Comparison of ENCODE assay signal across 8 mouse cellular contexts in the genomic region with DNA sequence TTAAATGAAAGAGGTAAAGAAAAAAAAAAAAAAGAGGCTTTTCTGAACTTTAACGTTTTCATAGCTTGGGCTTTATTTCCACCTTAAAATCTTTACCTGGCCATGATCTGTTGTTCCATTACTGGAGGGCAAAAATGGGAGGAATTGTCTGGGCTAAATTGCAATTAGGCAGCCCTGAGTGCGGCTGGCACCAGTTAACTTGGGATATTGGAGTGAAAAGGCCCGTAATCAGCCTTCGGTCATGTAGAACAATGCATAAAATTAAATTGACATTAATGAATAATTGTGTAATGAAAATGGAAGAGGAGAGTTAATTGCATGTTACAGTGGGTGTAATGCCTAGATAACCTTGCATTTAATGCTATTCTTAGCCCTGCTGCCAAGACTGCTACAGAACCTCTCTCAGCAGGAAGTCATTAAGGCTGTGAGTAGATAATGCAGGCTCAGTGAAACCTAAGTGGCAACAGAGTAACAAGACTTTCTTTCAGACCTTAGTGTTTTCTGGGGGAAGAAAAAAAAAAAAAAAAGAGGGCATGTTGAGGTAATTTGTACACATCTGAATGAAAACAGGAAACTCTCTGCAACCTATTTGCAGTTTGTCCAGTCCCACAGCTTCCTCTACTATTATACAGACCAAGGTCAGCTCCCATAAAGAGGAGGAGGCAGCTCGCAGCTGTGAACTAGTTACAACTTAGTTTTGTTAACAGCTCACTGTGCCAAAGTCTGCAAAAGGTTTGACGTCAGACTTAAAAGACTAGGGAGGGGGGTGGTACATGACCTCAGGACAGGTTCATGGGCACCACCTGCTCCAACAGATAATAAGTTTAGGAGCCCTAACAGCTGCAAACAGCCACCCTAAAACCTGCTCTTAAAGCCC.
DNase-seq lines count a peak whose midpoint lies in the region; ATAC-seq and TF ChIP-seq lines count a peak whose summit lies in the region.

No protein-coding gene starts in this region.

- 0 out of 2 replicates have a peak overlapping the region, but pooled peaks have one; percentile 33 for H3K27ac ChIP-seq in stomach, embryonic 15.5 days
- H3K27ac ChIP-seq in stomach, postnatal 0 days (replicated peaks): no peak overlapping the region
- H3K27ac ChIP-seq in forebrain, embryonic 15.5 days (replicated peaks): no peak overlapping the region
- no peak overlapping the region for H3K27ac ChIP-seq in limb, embryonic 14.5 days (replicated peaks; ENCODE audit: low read depth, low read length)

- no peaks in the 10 kb centered on the region for H3K27me3 ChIP-seq in stomach, embryonic 15.5 days (replicated peaks)
- H3K27me3 ChIP-seq in stomach, postnatal 0 days (ENCODE audit: control insufficient read depth, insufficient read depth, low read length): no peaks in the 10 kb centered on the region
- H3K27me3 ChIP-seq in forebrain, embryonic 15.5 days: peaks cover 39% of the 10 kb centered on the region
- H3K27me3 ChIP-seq in limb, embryonic 14.5 days (ENCODE audit: control insufficient read depth, insufficient read depth, low read length): no peaks in the 10 kb centered on the region

- H3K9ac ChIP-seq in stomach, embryonic 15.5 days: no peak overlapping the region
- H3K9ac ChIP-seq in stomach, postnatal 0 days (ENCODE audit: low read length): no peak overlapping the region
- no peak overlapping the region for H3K9ac ChIP-seq in forebrain, embryonic 15.5 days (replicated peaks)
- no peak overlapping the region for H3K9ac ChIP-seq in limb, embryonic 14.5 days (ENCODE audit: low read depth, low read length, severe bottlenecking)

- DNase-seq in stomach, postnatal 0 days (ENCODE audit: low spot score): no peak
- peak; percentile 45 for DNase-seq in limb, embryonic 14.5 days (ENCODE audit: low spot score)
- DNase-seq in thymus, postnatal 36 days: peak; percentile 37 to 62
- no peak for DNase-seq in adrenal gland, postnatal 36 days
- DNase-seq in gastrocnemius, adult 18-20 months (ENCODE audit: low spot score): no peak
- no peak for DNase-seq in adrenal gland, adult 8-10 months

- no peaks in the 10 kb centered on the region for H3K36me3 ChIP-seq in stomach, embryonic 15.5 days
- H3K36me3 ChIP-seq in stomach, postnatal 0 days (ENCODE audit: control insufficient read depth, insufficient read depth, low read length): no peaks in the 10 kb centered on the region
- no peaks in the 10 kb centered on the region for H3K36me3 ChIP-seq in forebrain, embryonic 15.5 days
- H3K36me3 ChIP-seq in limb, embryonic 14.5 days (ENCODE audit: control insufficient read depth, insufficient read depth, low read length): no peaks in the 10 kb centered on the region

- TF ChIP-seq CTCF in stomach, postnatal 0 days (IDR thresholded peaks at IDR 0.05; ENCODE audit: low read depth): no peak

- H3K9me3 ChIP-seq in stomach, embryonic 15.5 days: no peaks in the 10 kb centered on the region
- H3K9me3 ChIP-seq in stomach, postnatal 0 days (ENCODE audit: control insufficient read depth, low read length): no peaks in the 10 kb centered on the region
- H3K9me3 ChIP-seq in forebrain, embryonic 15.5 days: no peaks in the 10 kb centered on the region
- H3K9me3 ChIP-seq in limb, embryonic 14.5 days (ENCODE audit: control insufficient read depth, low read length): no peaks in the 10 kb centered on the region

- ATAC-seq in stomach, embryonic 15.5 days (ENCODE audit: insufficient read depth, low FRiP score, low read depth): peak; percentile 43; the same call in 1 of the 2 replicates
- ATAC-seq in stomach, postnatal 0 days (ENCODE audit: low FRiP score, low TSS enrichment): no peak
- ATAC-seq in forebrain, embryonic 15.5 days (replicated peaks): peak; percentile 91
- ATAC-seq in limb, embryonic 14.5 days (ENCODE audit: low FRiP score, low read depth): 0 out of 2 replicates have a peak, but pooled peaks have one; percentile 32

- TF ChIP-seq POLR2A in limb, embryonic 14.5 days (IDR thresholded peaks at IDR 0.05; ENCODE audit: borderline replicate concordance, extremely low read depth, insufficient read depth, insufficient read length): no peak

- 47% methylated on average over 6 of the region's 6 CpGs for WGBS in stomach, embryonic 15.5 days
- WGBS in stomach, postnatal 0 days: 51% methylated on average over 6 of the region's 6 CpGs
- WGBS in forebrain, embryonic 15.5 days: 2% methylated on average over 6 of the region's 6 CpGs
- WGBS in limb, embryonic 14.5 days: 10% methylated on average over 6 of the region's 6 CpGs

- H3K4me2 ChIP-seq in stomach, embryonic 15.5 days: no peak overlapping the region; the same call in 1 of the 2 replicates
- H3K4me2 ChIP-seq in stomach, postnatal 0 days (replicated peaks; ENCODE audit: low read depth): no peak overlapping the region
- H3K4me2 ChIP-seq in forebrain, embryonic 15.5 days (replicated peaks): no peak overlapping the region
- H3K4me2 ChIP-seq in limb, embryonic 14.5 days (replicated peaks; ENCODE audit: low read depth, low read length, severe bottlenecking): no peak overlapping the region

- TF ChIP-seq EP300 in stomach, postnatal 0 days (optimal IDR thresholded peaks at IDR 0.05): no peak

- H3K4me1 ChIP-seq in stomach, embryonic 15.5 days: no peaks in the 10 kb centered on the region
- H3K4me1 ChIP-seq in stomach, postnatal 0 days (replicated peaks; ENCODE audit: control insufficient read depth, insufficient read depth): no peaks in the 10 kb centered on the region
- H3K4me1 ChIP-seq in forebrain, embryonic 15.5 days: peaks cover 21% of the 10 kb centered on the region
- H3K4me1 ChIP-seq in limb, embryonic 14.5 days (ENCODE audit: control insufficient read depth, insufficient read depth, low read length): peaks cover 25% of the 10 kb centered on the region

- H3K4me3 ChIP-seq in stomach, embryonic 15.5 days (replicated peaks): no peak overlapping the region
- no peak overlapping the region for H3K4me3 ChIP-seq in stomach, postnatal 0 days (ENCODE audit: low read depth, low read length)
- no peak overlapping the region for H3K4me3 ChIP-seq in forebrain, embryonic 15.5 days
- no peak overlapping the region for H3K4me3 ChIP-seq in limb, embryonic 14.5 days (replicated peaks; ENCODE audit: low read length)

Comparison
In these comparisons a context has a peak if more than half of its experiments do, and no peak if none do; other contexts are left out.
1. DNase-seq: peak in limb, embryonic 14.5 days (single experiment) and thymus, postnatal 36 days (2 of 2); none in stomach, postnatal 0 days (single experiment), adrenal gland, postnatal 36 days (0 of 2), gastrocnemius, adult 18-20 months (single experiment) and adrenal gland, adult 8-10 months (single experiment).